Mouse (Mus musculus) heart, embryonic 16.5 days (tissue): Measurements from ENCODE around the gene Cyp24a1. TPM values are rescaled to one million over a fixed set of nuclear protein-coding genes. Genes with fewer than 3 reads are reported as not detected.

ENCODE experiments used
- ATAC-seq: fragments of 200-750 bp; cut with Nextera tagmentation; replicated peaks from 2 replicates; pipeline ENCODE4 v1.8.0; 2017; ENCODE audit warnings: moderate number of reproducible peaks; ENCODE audit not compliant: insufficient read depth, low FRiP score; ENCODE audit errors: extremely low read depth
- H3K27ac ChIP-seq: fragments of 300-500 bp; sonication (generic); 2 replicates; pipeline ENCODE4 v1.5.1; 2014; ENCODE audit warnings: mild to moderate bottlenecking, low read length, control low read depth, moderate library complexity
- H3K27me3 ChIP-seq: fragments of 300-500 bp; sonication (generic); 2 replicates; pipeline ENCODE4 v1.6.1; 2014; ENCODE audit warnings: low read length, mixed read lengths; ENCODE audit not compliant: control insufficient read depth, insufficient read depth
- H3K36me3 ChIP-seq: fragments of 300-500 bp; sonication (generic); 2 replicates; pipeline ENCODE4 v1.6.1; 2014; ENCODE audit not compliant: control insufficient read depth, insufficient read depth
- H3K4me1 ChIP-seq: fragments of 300-500 bp; sonication (generic); 2 replicates; pipeline ENCODE4 v1.6.1; 2014; ENCODE audit warnings: low read length, mixed read lengths; ENCODE audit not compliant: control insufficient read depth, insufficient read depth
- H3K4me2 ChIP-seq: fragments of 300-500 bp; sonication (generic); 2 replicates; pipeline ENCODE4 v1.6.1; 2014; ENCODE audit warnings: low read depth, mild to moderate bottlenecking, control low read depth, low read length
- H3K4me3 ChIP-seq: fragments of 300-500 bp; sonication (generic); 2 replicates; pipeline ENCODE4 v1.5.1; 2014; ENCODE audit warnings: mild to moderate bottlenecking, control low read depth, low read length
- H3K9ac ChIP-seq: fragments of 300-500 bp; sonication (generic); 2 replicates; pipeline ENCODE4 v1.6.1; 2014; ENCODE audit warnings: low read length, control low read depth
- H3K9me3 ChIP-seq: fragments of 300-500 bp; sonication (generic); replicated peaks from 2 replicates; pipeline ENCODE4 v1.6.1; 2016; ENCODE audit warnings: low read length; ENCODE audit not compliant: control insufficient read depth
- WGBS: fragments of 180-500 bp; shearing (Covaris S2); extraction: QIAGEN DNeasy Blood & Tissue Kit; methylation state at CpG from one replicate; pipeline ENCODE4 v1.1.7; 2014; 5-methylcytosine and 5-hydroxymethylcytosine counted together
- polyA plus RNA-seq: library from polyadenylated mRNA; unstranded; fragments of >200 nt; fragmentation: Nextera tagmentation; extraction: Ambion mirVana; gene quantifications from 2 replicates; pipeline ENCODE4 v1.2.1, GENCODE M21; 2015

Gene Cyp24a1
- polyA plus RNA-seq: 0.04 TPM in 1 of 2 replicates, not detected in the other

DNA sequence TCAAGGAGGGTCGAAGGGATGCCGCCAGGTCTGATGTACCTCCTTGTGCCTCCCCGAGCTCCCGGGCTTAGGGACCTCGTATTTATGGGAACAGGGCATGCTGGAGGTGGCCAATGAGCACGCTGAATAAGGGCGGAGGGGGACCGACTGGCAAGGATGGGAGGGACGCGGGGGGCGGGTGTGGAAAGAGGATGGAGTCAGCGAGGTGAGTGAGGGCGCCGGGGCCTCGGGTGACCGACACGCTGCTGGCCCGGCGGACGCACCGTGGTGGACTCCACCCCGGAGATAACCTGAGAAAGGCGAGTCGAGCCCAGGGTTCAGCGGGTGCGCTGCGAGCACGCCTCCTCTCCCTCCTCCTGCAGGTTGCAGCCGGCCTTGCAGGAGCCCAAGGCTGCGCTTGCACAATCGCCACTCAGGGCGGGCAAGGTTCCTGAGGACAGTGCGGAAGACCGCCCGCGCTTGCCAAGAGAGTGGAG, at the start of gene Cyp24a1:
Cyp24a1 (minus strand) TSS at position 55 of the 476 bp plus-strand sequence.
- Histone ChIP-seq H3K27ac (no peak within 1 kb of the TSS), H3K4me2 (0 out of 2 replicates have a peak within 1 kb of the TSS, but pooled peaks have one; percentile 14), H3K9ac (no peak within 1 kb of the TSS), H3K4me3 (peak within 1 kb of the TSS; percentile 8), H3K9me3 (no peaks in the 10 kb centered on the region), H3K36me3 (no peaks in the 10 kb centered on the region), H3K27me3 (peaks cover 88% of the 10 kb centered on the region), H3K4me1 (0 out of 2 replicates have a peak, but pooled peaks cover 5% of the 10 kb centered on the region)
- under 1% methylated on average over 35 of the region's 36 CpGs for WGBS
- ATAC-seq: no peak; the same call in 1 of the 2 replicates

DNA sequence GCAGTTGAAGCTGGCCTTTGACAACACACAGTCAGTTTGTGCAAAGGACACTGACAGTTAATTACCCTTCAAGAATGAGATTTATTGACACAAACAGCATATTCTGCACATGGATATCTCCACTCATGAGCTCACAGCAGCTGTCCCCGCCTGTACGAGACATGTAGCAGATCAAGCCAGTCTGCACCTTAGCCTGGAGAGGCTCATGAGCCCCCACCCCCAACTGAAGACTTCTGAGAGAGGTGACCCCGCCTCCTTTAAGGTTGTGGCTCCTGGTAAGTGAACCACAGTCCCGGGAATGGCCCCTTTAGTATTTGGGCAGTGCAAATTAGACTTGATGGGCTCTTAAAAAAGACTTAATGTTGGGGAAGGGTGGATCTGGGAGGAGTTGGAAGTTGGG, 48.8 kb upstream of the Cyp24a1 start:
- Histone ChIP-seq H3K4me3 (no peak overlapping the region), H3K36me3 (no peaks in the 10 kb centered on the region), H3K9me3 (no peaks in the 10 kb centered on the region), H3K9ac (no peak overlapping the region), H3K4me2 (no peak overlapping the region), H3K27me3 (no peaks in the 10 kb centered on the region), H3K4me1 (peaks cover 4% of the 10 kb centered on the region), H3K27ac (no peak overlapping the region)
- no peak for ATAC-seq
- 57% methylated on average over 4 of the region's 4 CpGs for WGBS

DNA sequence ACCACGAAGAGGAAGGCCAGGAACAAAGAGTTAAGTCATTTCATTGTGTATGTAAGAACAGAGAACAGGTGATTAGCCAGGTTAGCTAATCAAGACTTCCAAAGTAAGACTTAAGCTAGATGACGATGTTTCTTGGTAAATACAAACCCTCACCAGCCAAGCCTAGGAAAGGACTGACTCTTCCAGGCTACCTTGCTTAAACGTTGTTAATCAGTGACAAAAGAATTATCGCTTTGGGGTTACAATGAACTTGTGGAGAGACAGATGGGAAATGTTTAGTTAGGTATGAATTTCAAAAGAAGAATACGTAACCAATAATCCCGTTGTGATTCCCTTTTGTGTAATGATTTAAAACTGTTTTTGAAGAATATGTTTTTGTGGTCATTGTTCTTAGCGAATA, 48.0 kb upstream of the Cyp24a1 start:
- WGBS: 81% methylated on average over 7 of the region's 7 CpGs
- H3K4me3 ChIP-seq: no peak overlapping the region
- no peak overlapping the region for H3K9ac ChIP-seq
- H3K4me1 ChIP-seq: peaks cover 2% of the 10 kb centered on the region; the same call in 1 of the 2 replicates
- no peak overlapping the region for H3K27ac ChIP-seq
- no peak for ATAC-seq
- no peaks in the 10 kb centered on the region for H3K9me3 ChIP-seq
- H3K4me2 ChIP-seq: no peak overlapping the region
- H3K27me3 ChIP-seq: no peaks in the 10 kb centered on the region
- H3K36me3 ChIP-seq: no peaks in the 10 kb centered on the region

DNA sequence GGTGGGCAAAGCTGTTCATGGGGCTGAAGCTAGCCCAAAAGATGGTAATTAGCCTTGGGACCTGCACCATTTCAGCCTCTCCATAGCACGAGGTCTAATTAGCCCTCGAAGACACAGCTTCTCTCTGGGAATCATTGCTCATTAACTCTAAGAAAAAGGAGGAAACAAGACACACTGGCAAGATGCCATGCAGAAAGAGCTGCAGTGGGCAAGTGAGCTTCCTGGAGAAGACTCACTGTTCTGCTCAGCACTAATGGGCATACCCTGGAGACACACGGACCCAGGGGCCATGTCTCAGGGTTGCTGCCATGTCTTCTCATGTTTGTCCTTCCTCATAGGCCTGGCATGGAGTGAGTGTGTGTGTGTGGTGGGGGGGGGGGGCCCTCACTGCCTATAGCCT, 47.2 kb upstream of the Cyp24a1 start:
- H3K27ac ChIP-seq: no peak overlapping the region
- H3K4me1 ChIP-seq: peaks cover 2% of the 10 kb centered on the region; the same call in 1 of the 2 replicates
- no peaks in the 10 kb centered on the region for H3K36me3 ChIP-seq
- H3K4me3 ChIP-seq: no peak overlapping the region
- ATAC-seq: no peak
- H3K9me3 ChIP-seq: no peaks in the 10 kb centered on the region
- no peak overlapping the region for H3K9ac ChIP-seq
- 73% methylated on average over 3 of the region's 3 CpGs for WGBS
- H3K4me2 ChIP-seq: no peak overlapping the region
- no peaks in the 10 kb centered on the region for H3K27me3 ChIP-seq

DNA sequence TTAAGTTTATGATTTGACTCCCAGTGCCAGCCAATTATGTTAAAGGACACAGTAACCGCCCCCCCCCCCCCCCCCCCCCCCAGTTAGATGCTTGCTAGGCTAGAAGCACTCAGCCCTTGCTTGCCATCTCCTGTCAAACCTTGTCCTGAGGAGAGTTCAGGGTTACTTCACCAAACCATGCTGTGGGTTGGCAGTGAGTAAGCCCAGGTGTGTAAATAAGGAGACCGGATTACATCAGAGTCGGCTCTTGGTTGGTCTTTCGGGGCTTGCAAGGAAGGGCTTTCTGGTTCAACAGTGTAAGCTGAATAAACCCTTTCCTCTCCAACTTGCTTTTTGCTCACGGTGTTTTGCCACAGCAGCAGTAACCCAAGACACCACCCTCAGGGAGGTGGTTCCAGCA, 46.7 kb upstream of the Cyp24a1 start:
- ATAC-seq: no peak
- 78% methylated on average over 5 of the region's 5 CpGs for WGBS

DNA sequence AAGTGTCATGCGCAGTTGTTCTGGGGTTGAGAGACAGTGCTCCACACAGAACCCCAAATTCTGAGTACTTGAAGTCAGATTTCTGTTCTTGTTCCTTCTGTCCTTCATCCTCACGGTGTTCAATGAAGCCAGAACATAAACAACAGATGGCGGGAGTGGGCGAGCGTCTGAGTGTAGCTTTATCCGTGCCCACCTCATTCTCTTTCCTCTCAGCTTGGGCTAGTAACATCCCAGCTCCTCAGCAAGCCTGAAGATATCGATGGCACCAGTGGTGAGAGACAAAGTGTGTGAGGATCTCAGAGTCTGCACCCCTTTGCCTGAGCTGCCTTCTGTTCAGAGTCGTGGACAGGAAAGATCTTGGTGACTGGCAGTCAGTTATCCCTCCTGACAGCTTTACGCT, 42.3 kb upstream of the Cyp24a1 start:
- Histone ChIP-seq H3K27ac (no peak overlapping the region), H3K4me2 (no peak overlapping the region), H3K9ac (no peak overlapping the region), H3K4me3 (no peak overlapping the region), H3K27me3 (no peaks in the 10 kb centered on the region), H3K9me3 (no peaks in the 10 kb centered on the region), H3K4me1 (no peaks in the 10 kb centered on the region), H3K36me3 (no peaks in the 10 kb centered on the region)
- WGBS: 75% methylated on average over 9 of the region's 9 CpGs
- no peak for ATAC-seq

More for the DNA sequence above, 46.7 kb upstream of the Cyp24a1 start:
- Histone ChIP-seq H3K27ac (no peak overlapping the region), H3K4me2 (no peak overlapping the region), H3K36me3 (no peaks in the 10 kb centered on the region), H3K9ac (no peak overlapping the region), H3K4me3 (no peak overlapping the region), H3K27me3 (no peaks in the 10 kb centered on the region), H3K9me3 (no peaks in the 10 kb centered on the region), H3K4me1 (peaks cover 2% of the 10 kb centered on the region; the same call in 1 of the 2 replicates)

DNA sequence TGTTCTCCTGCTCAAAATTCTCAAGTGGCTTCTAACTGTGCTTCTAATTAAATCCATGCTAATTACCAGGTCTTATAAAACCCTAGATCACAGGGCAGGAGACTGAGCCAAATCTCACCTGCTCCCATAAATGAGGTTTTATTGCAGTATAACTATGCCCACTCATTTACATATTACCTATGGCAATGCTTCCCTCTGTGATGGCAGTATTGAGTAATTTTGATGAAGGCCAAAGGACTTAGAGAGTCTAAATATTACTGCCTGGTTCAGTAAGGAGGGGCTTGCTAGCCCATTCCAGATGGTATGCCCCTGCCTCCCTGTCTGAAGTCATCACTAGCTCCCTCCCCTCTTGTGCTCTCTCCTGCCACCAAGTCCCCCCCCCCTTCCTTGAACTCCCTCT, 38.9 kb upstream of the Cyp24a1 start:
- Histone ChIP-seq H3K9me3 (no peaks in the 10 kb centered on the region), H3K27ac (no peak overlapping the region), H3K4me1 (no peaks in the 10 kb centered on the region), H3K4me3 (no peak overlapping the region), H3K36me3 (no peaks in the 10 kb centered on the region), H3K9ac (no peak overlapping the region), H3K27me3 (no peaks in the 10 kb centered on the region), H3K4me2 (no peak overlapping the region)
- no peak for ATAC-seq

DNA sequence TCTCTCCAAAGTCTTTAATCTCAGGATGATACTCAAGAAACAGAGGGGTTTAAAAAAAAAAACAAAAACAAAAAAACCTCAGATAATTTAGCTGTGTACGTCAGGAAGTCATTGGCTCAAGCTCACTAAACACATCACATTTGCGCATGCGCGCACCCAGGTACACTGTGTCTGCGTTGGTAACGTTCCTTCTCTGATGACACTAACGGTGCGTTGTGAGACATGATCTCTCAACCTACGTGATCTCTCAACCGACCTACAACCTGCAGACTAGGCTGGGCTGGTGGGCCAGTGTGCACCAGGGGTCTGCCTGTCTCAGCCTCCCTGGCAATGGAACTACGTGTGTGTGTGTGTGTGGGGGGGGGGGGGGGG, 37.8 kb upstream of the Cyp24a1 start:
- ATAC-seq: no peak
- no peaks in the 10 kb centered on the region for H3K9me3 ChIP-seq
- H3K36me3 ChIP-seq: no peaks in the 10 kb centered on the region
- H3K9ac ChIP-seq: no peak overlapping the region
- no peaks in the 10 kb centered on the region for H3K4me1 ChIP-seq
- 91% methylated on average over 11 of the region's 11 CpGs for WGBS
- H3K27ac ChIP-seq: no peak overlapping the region
- no peak overlapping the region for H3K4me2 ChIP-seq
- H3K27me3 ChIP-seq: no peaks in the 10 kb centered on the region
- no peak overlapping the region for H3K4me3 ChIP-seq

DNA sequence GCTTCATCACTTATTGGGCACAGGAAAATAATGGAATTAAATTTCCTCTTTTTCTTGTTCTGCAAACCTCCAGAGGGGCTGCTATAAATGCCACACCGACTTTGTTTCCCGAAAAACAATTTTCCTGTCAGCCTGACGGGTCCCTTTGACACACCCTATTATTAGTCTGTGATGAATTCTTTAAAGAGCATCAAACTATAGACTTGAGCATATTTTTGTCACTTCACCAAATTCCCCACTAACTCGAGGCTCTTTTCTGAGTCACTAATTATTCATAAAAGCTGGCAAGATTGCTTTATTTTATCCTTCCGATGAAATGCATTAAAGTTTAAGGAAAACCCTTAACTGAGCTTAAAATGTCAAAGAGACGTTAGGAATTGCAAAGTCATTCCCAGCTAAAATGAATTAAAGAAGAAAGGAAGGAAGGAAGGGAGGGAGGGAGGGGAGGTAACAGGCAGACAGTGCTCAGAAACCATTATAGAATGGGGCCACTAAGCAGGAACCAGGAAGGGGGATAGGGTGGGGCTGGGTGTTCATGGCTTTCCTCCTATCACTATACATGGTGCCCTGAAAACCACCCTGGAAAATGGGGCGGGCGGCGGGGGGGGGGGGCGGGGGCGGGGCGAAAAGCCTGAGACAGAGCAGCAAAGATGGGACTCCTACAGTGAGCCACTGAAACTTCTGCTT, 37.3 kb upstream of the Cyp24a1 start:
- H3K4me2 ChIP-seq: no peak overlapping the region
- WGBS: 48% methylated on average over 10 of the region's 12 CpGs
- no peak overlapping the region for H3K27ac ChIP-seq
- H3K4me1 ChIP-seq: no peaks in the 10 kb centered on the region
- no peaks in the 10 kb centered on the region for H3K9me3 ChIP-seq
- no peak for ATAC-seq
- H3K36me3 ChIP-seq: no peaks in the 10 kb centered on the region
- no peak overlapping the region for H3K9ac ChIP-seq
- H3K27me3 ChIP-seq: no peaks in the 10 kb centered on the region
- no peak overlapping the region for H3K4me3 ChIP-seq
